Mouse (Mus musculus) kidney, postnatal 10 days (tissue): ENCODE measurements around the gene Syn2.
A peak's percentile ranks its signal among the peaks of the same experiment; 100 is the strongest.

ENCODE experiments used
- DNase-seq: peaks from one replicate; pipeline ENCODE4 v3.0.0; 2021; ENCODE audit warnings: mixed read lengths

The Syn2 gene

GRCm38 (mm10) chr6:115251531-115251985 lies 116.9 kb downstream of the Syn2 start:
- DNase-seq = peak; percentile 45

- no peak for DNase-seq
Observed at GRCm38 (mm10) chr6:115252099-115252873, 117.6 kb downstream of the Syn2 start, which contains the start of gene Timp4. Gene Timp4, minus strand, starts transcription at chr6:115252205.

- DNase-seq = no peak
Observed at GRCm38 (mm10) chr6:115255171-115255570, 120.5 kb downstream of the Syn2 start.

GRCm38 (mm10) chr6:115260507-115260906 lies 125.8 kb downstream of the Syn2 start:
- DNase-seq = no peak

- DNase-seq = no peak
Observed at GRCm38 (mm10) chr6:115266791-115267190, 132.1 kb downstream of the Syn2 start.

- peak; percentile 86 for DNase-seq
Observed at GRCm38 (mm10) chr6:115267916-115268315, 133.2 kb downstream of the Syn2 start.

- no peak for DNase-seq
Observed at GRCm38 (mm10) chr6:115268551-115269385, 134.1 kb downstream of the Syn2 start.

- DNase-seq = no peak
Observed at GRCm38 (mm10) chr6:115269561-115269960, 134.9 kb downstream of the Syn2 start.

- no peak for DNase-seq
Observed at GRCm38 (mm10) chr6:115270085-115270484, 135.4 kb downstream of the Syn2 start.

- DNase-seq = no peak
Observed at GRCm38 (mm10) chr6:115271326-115271725, 136.6 kb downstream of the Syn2 start.

GRCm38 (mm10) chr6:115271866-115272271 lies 137.2 kb downstream of the Syn2 start:
- peak; percentile 79 for DNase-seq

- no peak for DNase-seq
Observed at GRCm38 (mm10) chr6:115273346-115273745, 138.6 kb downstream of the Syn2 start.

- no peak for DNase-seq
Observed at GRCm38 (mm10) chr6:115274705-115275104, 140.0 kb downstream of the Syn2 start.

GRCm38 (mm10) chr6:115275116-115275815 lies 140.6 kb downstream of the Syn2 start:
- no peak for DNase-seq

GRCm38 (mm10) chr6:115278086-115278485 lies 143.4 kb downstream of the Syn2 start:
- DNase-seq = no peak

GRCm38 (mm10) chr6:115279639-115280038 lies 144.9 kb downstream of the Syn2 start:
- no peak for DNase-seq

- no peak for DNase-seq
Observed at GRCm38 (mm10) chr6:115284153-115284552, 149.5 kb downstream of the Syn2 start.

- DNase-seq = no peak
Observed at GRCm38 (mm10) chr6:115286441-115286840, 151.7 kb downstream of the Syn2 start.

- DNase-seq = no peak
Observed at GRCm38 (mm10) chr6:115288223-115288622, 153.5 kb downstream of the Syn2 start.

GRCm38 (mm10) chr6:115290561-115290960 lies 155.9 kb downstream of the Syn2 start:
- no peak for DNase-seq

- DNase-seq = no peak
Observed at GRCm38 (mm10) chr6:115291068-115291467, 156.4 kb downstream of the Syn2 start.

GRCm38 (mm10) chr6:115291823-115292222 lies 157.1 kb downstream of the Syn2 start:
- no peak for DNase-seq

- no peak for DNase-seq
Observed at GRCm38 (mm10) chr6:115292621-115293020, 157.9 kb downstream of the Syn2 start.
